Mouse (Mus musculus): ENCODE results near the gene Mad2l2.

Gene Mad2l2

GRCm38 (mm10) chr4:148130133-148130532, at the start of gene Mad2l2:
Gene Mad2l2 (plus strand): TSS chr4:148130384.
- DNase-seq (ENCODE audit: low read depth), result no peak

- no peak for DNase-seq (ENCODE audit: low read depth)
Observed at GRCm38 (mm10) chr4:148080597-148080973, 49.6 kb upstream of the Mad2l2 start.

- no peak for DNase-seq (ENCODE audit: low read depth)
Observed at GRCm38 (mm10) chr4:148081201-148081600, 49.0 kb upstream of the Mad2l2 start.

- DNase-seq (ENCODE audit: low read depth), result peak; percentile 79
Observed at GRCm38 (mm10) chr4:148082257-148083044, 47.7 kb upstream of the Mad2l2 start.

GRCm38 (mm10) chr4:148083176-148083899, 46.8 kb upstream of the Mad2l2 start:
- DNase-seq (ENCODE audit: low read depth), result no peak

GRCm38 (mm10) chr4:148084261-148084714, 45.9 kb upstream of the Mad2l2 start:
- DNase-seq (ENCODE audit: low read depth), result no peak

GRCm38 (mm10) chr4:148085131-148085906, 44.9 kb upstream of the Mad2l2 start:
- no peak for DNase-seq (ENCODE audit: low read depth)

- no peak for DNase-seq (ENCODE audit: low read depth)
Observed at GRCm38 (mm10) chr4:148085907-148086305, 44.3 kb upstream of the Mad2l2 start.

- DNase-seq (ENCODE audit: low read depth), result peak; percentile 32
Observed at GRCm38 (mm10) chr4:148087091-148087906, 42.9 kb upstream of the Mad2l2 start.

- peak; percentile 91 for DNase-seq (ENCODE audit: low read depth)
Observed at GRCm38 (mm10) chr4:148087907-148088527, 42.2 kb upstream of the Mad2l2 start, which contains the start of gene Agtrap. Gene Agtrap (minus strand): TSS chr4:148088031.

- no peak for DNase-seq (ENCODE audit: low read depth)
Observed at GRCm38 (mm10) chr4:148089166-148089565, 41.0 kb upstream of the Mad2l2 start.

- DNase-seq (ENCODE audit: low read depth), result no peak
Observed at GRCm38 (mm10) chr4:148091181-148091580, 39.0 kb upstream of the Mad2l2 start.

- DNase-seq (ENCODE audit: low read depth), result no peak
Observed at GRCm38 (mm10) chr4:148092551-148093271, 37.5 kb upstream of the Mad2l2 start.

- DNase-seq (ENCODE audit: low read depth), result no peak
Observed at GRCm38 (mm10) chr4:148094161-148094560, 36.0 kb upstream of the Mad2l2 start.

GRCm38 (mm10) chr4:148095081-148095480, 35.1 kb upstream of the Mad2l2 start:
- no peak for DNase-seq (ENCODE audit: low read depth)

- no peak for DNase-seq (ENCODE audit: low read depth)
Observed at GRCm38 (mm10) chr4:148097936-148098335, 32.2 kb upstream of the Mad2l2 start.

GRCm38 (mm10) chr4:148098666-148099065, 31.5 kb upstream of the Mad2l2 start:
- no peak for DNase-seq (ENCODE audit: low read depth)

GRCm38 (mm10) chr4:148101801-148102527, 28.2 kb upstream of the Mad2l2 start:
- DNase-seq (ENCODE audit: low read depth), result peak; percentile 21

- DNase-seq (ENCODE audit: low read depth), result no peak
Observed at GRCm38 (mm10) chr4:148104146-148104545, 26.0 kb upstream of the Mad2l2 start.

Measured in induced T-regulatory cell, adult 2 months (primary cell).